In the genomic region with DNA sequence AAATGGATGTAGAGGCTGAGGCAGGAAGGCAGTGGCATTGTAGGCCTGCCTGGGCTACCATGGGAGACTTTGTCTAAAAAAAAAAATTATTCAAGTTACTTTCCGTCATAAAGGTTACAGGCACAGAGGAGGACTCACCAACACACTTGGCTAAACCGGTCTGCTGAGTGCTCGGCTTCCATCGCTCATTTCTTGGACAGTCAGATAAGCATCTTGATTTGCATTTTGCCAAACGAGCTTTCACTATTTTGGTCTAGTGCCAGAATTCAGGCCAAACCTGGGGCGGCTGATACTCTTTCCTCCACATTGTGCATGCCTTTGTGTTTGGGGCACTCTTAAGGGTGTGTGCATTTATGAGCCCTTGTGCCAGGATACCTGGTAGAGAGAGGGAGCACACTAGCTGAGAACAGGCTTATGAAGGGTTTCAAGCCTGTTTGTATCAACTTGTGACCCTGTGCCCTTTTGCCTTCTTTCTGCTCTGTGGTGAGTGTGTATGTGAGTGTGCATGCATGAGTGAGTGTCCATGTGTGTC, we compare ENCODE assay signal across 16 mouse cellular contexts. TPM values are rescaled to one million over a fixed set of nuclear protein-coding genes. Genes with fewer than 3 reads are reported as not detected.
DNase-seq lines count a peak whose midpoint lies in the region; ATAC-seq and TF ChIP-seq lines count a peak whose summit lies in the region.
"Had no signal": no experiment of that assay in that cellular context is flagged by ENCODE, and none has a peak within 500 bp of the region (broad histone marks: within the 10 kb centered on the region; RNA-seq: fewer than 3 reads in every experiment).

No protein-coding gene starts in this region.

- no peak for TF ChIP-seq POLR2A in limb, embryonic 14.5 days (IDR thresholded peaks at IDR 0.05; ENCODE audit: borderline replicate concordance, extremely low read depth, insufficient read depth, insufficient read length)

- H3K36me3 ChIP-seq in kidney, postnatal 0 days (ENCODE audit: insufficient read depth, low read length): no peaks in the 10 kb centered on the region
- no peaks in the 10 kb centered on the region for H3K36me3 ChIP-seq in embryonic facial prominence, embryonic 14.5 days (ENCODE audit: control insufficient read depth, insufficient read depth, low read length)
- H3K36me3 ChIP-seq in limb, embryonic 14.5 days (ENCODE audit: control insufficient read depth, insufficient read depth, low read length): no peaks in the 10 kb centered on the region
- H3K36me3 ChIP-seq: embryonic facial prominence, embryonic 12.5 days had no signal

- TF ChIP-seq CTCF in kidney, postnatal 0 days (IDR thresholded peaks at IDR 0.05; ENCODE audit: low read depth): no peak

- no peak overlapping the region for H3K4me3 ChIP-seq in kidney, postnatal 0 days (replicated peaks; ENCODE audit: low read depth, low read length)
- H3K4me3 ChIP-seq in brown adipose tissue, adult 24 weeks (ENCODE audit: insufficient read depth, low read depth, low read length): no peak overlapping the region
- H3K4me3 ChIP-seq in embryonic facial prominence, embryonic 14.5 days (ENCODE audit: low read depth, low read length): no peak overlapping the region
- H3K4me3 ChIP-seq in limb, embryonic 14.5 days (replicated peaks; ENCODE audit: low read length): no peak overlapping the region
- H3K4me3 ChIP-seq: embryonic facial prominence, embryonic 12.5 days had no signal

- H3K4me2 ChIP-seq in kidney, postnatal 0 days (ENCODE audit: low read length): no peak overlapping the region
- H3K4me2 ChIP-seq in embryonic facial prominence, embryonic 14.5 days (ENCODE audit: low read depth, low read length): no peak overlapping the region
- no peak overlapping the region for H3K4me2 ChIP-seq in limb, embryonic 14.5 days (replicated peaks; ENCODE audit: low read depth, low read length, severe bottlenecking)
- H3K4me2 ChIP-seq: embryonic facial prominence, embryonic 12.5 days had no signal

- 43% methylated on average over 6 of the region's 6 CpGs for WGBS in kidney, postnatal 0 days
- WGBS in embryonic facial prominence, embryonic 14.5 days: 67% methylated on average over 6 of the region's 6 CpGs
- 65% methylated on average over 6 of the region's 6 CpGs for WGBS in limb, embryonic 14.5 days

- H3K27ac ChIP-seq in kidney, postnatal 0 days: peak overlapping the region; percentile 19; the same call in 1 of the 2 replicates
- 0 out of 2 replicates have a peak overlapping the region, but pooled peaks have one; percentile 15 for H3K27ac ChIP-seq in brown adipose tissue, adult 24 weeks (replicated peaks; ENCODE audit: low read depth, low read length)
- H3K27ac ChIP-seq in embryonic facial prominence, embryonic 14.5 days (replicated peaks; ENCODE audit: low read depth, low read length): no peak overlapping the region
- H3K27ac ChIP-seq in limb, embryonic 14.5 days (replicated peaks; ENCODE audit: low read depth, low read length): 0 out of 2 replicates have a peak overlapping the region, but pooled peaks have one; percentile 33
- H3K27ac ChIP-seq: embryonic facial prominence, embryonic 12.5 days had no signal

- no peak for DNase-seq in kidney, postnatal 0 days (ENCODE audit: low spot score)
- DNase-seq in kidney, adult 18-20 months: no peak
- peak; percentile 65 for DNase-seq in embryonic facial prominence, embryonic 14.5 days (ENCODE audit: low spot score)
- DNase-seq in limb, embryonic 14.5 days (ENCODE audit: low spot score): no peak
- no peak for DNase-seq in adrenal gland, postnatal 10 days
- DNase-seq in layer of hippocampus, adult 11-12 months (ENCODE audit: low spot score): no peak
- DNase-seq: adrenal gland, adult 2 months; cerebellum, postnatal 14 days; forebrain, postnatal 0 days; kidney, postnatal 25 days; lung, postnatal 36 days had no signal

- H3K9ac ChIP-seq in kidney, postnatal 0 days (ENCODE audit: low read depth, low read length): no peak overlapping the region
- no peak overlapping the region for H3K9ac ChIP-seq in embryonic facial prominence, embryonic 14.5 days (ENCODE audit: low read depth, low read length)
- no peak overlapping the region for H3K9ac ChIP-seq in limb, embryonic 14.5 days (ENCODE audit: low read depth, low read length, severe bottlenecking)
- H3K9ac ChIP-seq: embryonic facial prominence, embryonic 12.5 days; forebrain, postnatal 0 days had no signal

- peaks cover 6% of the 10 kb centered on the region; the same call in 1 of the 2 replicates for H3K4me1 ChIP-seq in kidney, postnatal 0 days (replicated peaks; ENCODE audit: insufficient read depth, low read length)
- H3K4me1 ChIP-seq in brown adipose tissue, adult 24 weeks (ENCODE audit: control insufficient read depth, insufficient read depth, insufficient read length, low read length): peaks cover 6% of the 10 kb centered on the region; the same call in 1 of the 2 replicates
- peaks cover 7% of the 10 kb centered on the region for H3K4me1 ChIP-seq in embryonic facial prominence, embryonic 14.5 days (ENCODE audit: control insufficient read depth, insufficient read depth, low read length)
- peaks cover 4% of the 10 kb centered on the region; the same call in 1 of the 2 replicates for H3K4me1 ChIP-seq in limb, embryonic 14.5 days (ENCODE audit: control insufficient read depth, insufficient read depth, low read length)

- ATAC-seq in kidney, postnatal 0 days (replicated peaks; ENCODE audit: low FRiP score, low read depth): no peak; the same call in 1 of the 2 replicates
- peak; percentile 51 for ATAC-seq in embryonic facial prominence, embryonic 14.5 days (ENCODE audit: low read depth)
- ATAC-seq in limb, embryonic 14.5 days (ENCODE audit: low FRiP score, low read depth): no peak
- ATAC-seq: forebrain, postnatal 0 days; Patski had no signal

- H3K27me3 ChIP-seq in kidney, postnatal 0 days (ENCODE audit: insufficient read depth, low read length): no peaks in the 10 kb centered on the region
- H3K27me3 ChIP-seq in embryonic facial prominence, embryonic 14.5 days (replicated peaks; ENCODE audit: control insufficient read depth, insufficient read depth, low read length): no peaks in the 10 kb centered on the region
- no peaks in the 10 kb centered on the region for H3K27me3 ChIP-seq in limb, embryonic 14.5 days (ENCODE audit: control insufficient read depth, insufficient read depth, low read length)
- H3K27me3 ChIP-seq: embryonic facial prominence, embryonic 12.5 days; Patski had no signal

- no peaks in the 10 kb centered on the region for H3K9me3 ChIP-seq in kidney, postnatal 0 days (replicated peaks; ENCODE audit: low read length)
- no peaks in the 10 kb centered on the region for H3K9me3 ChIP-seq in embryonic facial prominence, embryonic 14.5 days (ENCODE audit: control insufficient read depth, low read length)
- H3K9me3 ChIP-seq in limb, embryonic 14.5 days (ENCODE audit: control insufficient read depth, low read length): no peaks in the 10 kb centered on the region
- H3K9me3 ChIP-seq: embryonic facial prominence, embryonic 12.5 days had no signal

RNA-seq across cellular contexts. Expression of gene Id1, which starts 19.7 kb away (rescaled TPM):
- polyA plus RNA-seq in kidney, postnatal 0 days (2015; fragmentation: Nextera tagmentation; extraction: Ambion mirVana): 170 and 194 TPM in 2 replicates
- 48.0 and 59.8 TPM in 2 replicates for polyA plus RNA-seq in brown adipose tissue, adult 24 weeks (2012; ENCODE audit: insufficient read depth, insufficient read length, missing spikeins)
- polyA plus RNA-seq in embryonic facial prominence, embryonic 14.5 days (2014; fragmentation: Nextera tagmentation; extraction: Ambion mirVana): 128 and 138 TPM in 2 replicates
- 444 and 565 TPM in 2 replicates for polyA plus RNA-seq in limb, embryonic 14.5 days (2012; rRNA removed)
- 184 and 198 TPM in 2 replicates for polyA plus RNA-seq in limb, embryonic 14.5 days (2014; fragmentation: Nextera tagmentation; extraction: Ambion mirVana)
- 100 to 1,000 TPM; 112 to 182 TPM for total RNA-seq in adrenal gland, postnatal 10 days (2021)

RNA-seq across cellular contexts. Expression of gene Mcts2, which starts 29.5 kb away (rescaled TPM):
- polyA plus RNA-seq in kidney, postnatal 0 days (2015; fragmentation: Nextera tagmentation; extraction: Ambion mirVana): 33.9 and 36.6 TPM in 2 replicates
- 42.0 and 42.5 TPM in 2 replicates for polyA plus RNA-seq in brown adipose tissue, adult 24 weeks (2012; ENCODE audit: insufficient read depth, insufficient read length, missing spikeins)
- polyA plus RNA-seq in embryonic facial prominence, embryonic 14.5 days (2014; fragmentation: Nextera tagmentation; extraction: Ambion mirVana): 26.7 and 30.2 TPM in 2 replicates
- polyA plus RNA-seq in limb, embryonic 14.5 days (2012; rRNA removed): 11.8 and 18.6 TPM in 2 replicates
- 26.8 and 27.2 TPM in 2 replicates for polyA plus RNA-seq in limb, embryonic 14.5 days (2014; fragmentation: Nextera tagmentation; extraction: Ambion mirVana)
- total RNA-seq in adrenal gland, postnatal 10 days (2021): 10 to 100 TPM; 24.5 to 26.7 TPM

RNA-seq across cellular contexts. Expression of gene Cox4i2, which starts 37.7 kb away (rescaled TPM):
- 15.8 and 16.3 TPM in 2 replicates for polyA plus RNA-seq in kidney, postnatal 0 days (2015; fragmentation: Nextera tagmentation; extraction: Ambion mirVana)
- 6.3 and 8.7 TPM in 2 replicates for polyA plus RNA-seq in brown adipose tissue, adult 24 weeks (2012; ENCODE audit: insufficient read depth, insufficient read length, missing spikeins)
- 19.1 and 27.0 TPM in 2 replicates for polyA plus RNA-seq in embryonic facial prominence, embryonic 14.5 days (2014; fragmentation: Nextera tagmentation; extraction: Ambion mirVana)
- 21.7 and 23.7 TPM in 2 replicates for polyA plus RNA-seq in limb, embryonic 14.5 days (2012; rRNA removed)
- polyA plus RNA-seq in limb, embryonic 14.5 days (2014; fragmentation: Nextera tagmentation; extraction: Ambion mirVana): 33.6 and 34.7 TPM in 2 replicates
- total RNA-seq in adrenal gland, postnatal 10 days (2021): 1 to 10 TPM; 8.0 to 8.3 TPM
- total RNA-seq: CH12.LX; liver, adult 2 months had no signal

RNA-seq across cellular contexts. Expression of gene H13, which starts 47.0 kb away (rescaled TPM):
- 160 and 162 TPM in 2 replicates for polyA plus RNA-seq in kidney, postnatal 0 days (2015; fragmentation: Nextera tagmentation; extraction: Ambion mirVana)
- polyA plus RNA-seq in brown adipose tissue, adult 24 weeks (2012; ENCODE audit: insufficient read depth, insufficient read length, missing spikeins): 54.9 and 59.2 TPM in 2 replicates
- 122 and 134 TPM in 2 replicates for polyA plus RNA-seq in embryonic facial prominence, embryonic 14.5 days (2014; fragmentation: Nextera tagmentation; extraction: Ambion mirVana)
- 148 and 194 TPM in 2 replicates for polyA plus RNA-seq in limb, embryonic 14.5 days (2012; rRNA removed)
- 151 and 153 TPM in 2 replicates for polyA plus RNA-seq in limb, embryonic 14.5 days (2014; fragmentation: Nextera tagmentation; extraction: Ambion mirVana)
- 100 to 1,000 TPM; 105 to 125 TPM for total RNA-seq in adrenal gland, postnatal 10 days (2021)
